13 mouse cellular contexts compared by ENCODE assay signal in genomic region chrX:57403651-57404050, GRCm38 (mm10). TPM values are rescaled to one million over a fixed set of nuclear protein-coding genes. Genes with fewer than 3 reads are reported as not detected.
DNase-seq lines count a peak whose midpoint lies in the region; ATAC-seq and TF ChIP-seq lines count a peak whose summit lies in the region.
"Had no signal": no experiment of that assay in that cellular context is flagged by ENCODE, and none has a peak within 500 bp of the region (broad histone marks: within the 10 kb centered on the region; RNA-seq: fewer than 3 reads in every experiment).

No protein-coding gene starts in this region.

- no peak overlapping the region for H3K4me2 ChIP-seq in heart, embryonic 12.5 days
- H3K4me2 ChIP-seq: limb, embryonic 12.5 days had no signal

- peak; percentile 58 for TF ChIP-seq CTCF in heart, adult 2 months (IDR thresholded peaks at IDR 0.05)

- no peaks in the 10 kb centered on the region for H3K27me3 ChIP-seq in heart, adult 2 months (ENCODE audit: control insufficient read depth, insufficient read depth, low read length)
- H3K27me3 ChIP-seq in heart, embryonic 12.5 days (replicated peaks), result no peaks in the 10 kb centered on the region
- H3K27me3 ChIP-seq: limb, embryonic 12.5 days had no signal

- no peak overlapping the region for H3K27ac ChIP-seq in heart, adult 2 months
- no peak overlapping the region for H3K27ac ChIP-seq in heart, embryonic 12.5 days (ENCODE audit: poor library complexity, severe bottlenecking)
- H3K27ac ChIP-seq: limb, embryonic 12.5 days had no signal

- no peaks in the 10 kb centered on the region for H3K9me3 ChIP-seq in heart, embryonic 12.5 days (replicated peaks)
- H3K9me3 ChIP-seq: limb, embryonic 12.5 days had no signal

- H3K4me1 ChIP-seq in heart, adult 2 months (ENCODE audit: control insufficient read depth, insufficient read depth, low read length), result no peaks in the 10 kb centered on the region
- H3K4me1 ChIP-seq in heart, embryonic 12.5 days (replicated peaks), result no peaks in the 10 kb centered on the region
- H3K4me1 ChIP-seq: limb, embryonic 12.5 days had no signal

- H3K36me3 ChIP-seq in heart, adult 2 months (ENCODE audit: control insufficient read depth, insufficient read depth, low read length), result no peaks in the 10 kb centered on the region
- H3K36me3 ChIP-seq in heart, embryonic 12.5 days, result no peaks in the 10 kb centered on the region
- H3K36me3 ChIP-seq: limb, embryonic 12.5 days had no signal

- DNase-seq in heart, adult 2 months, result no peak
- peak; percentile 32 for DNase-seq in thymus, postnatal 0 days (ENCODE audit: low spot score)
- no peak for DNase-seq in thymus, adult 18-20 months
- peak; percentile 12 for DNase-seq in embryo, embryonic 11 days
- no peak for DNase-seq in right cerebral cortex, postnatal 25 days
- DNase-seq in c-Kit-positive CD71-positive TER-119-positive erythroid progenitor cells, embryonic 14.5 days (ENCODE audit: low spot score), result no peak
- no peak for DNase-seq in kidney, postnatal 36 days
- DNase-seq: cerebellum, adult 9-11 months; gastrocnemius, postnatal 14 days had no signal

- TF ChIP-seq EP300 in heart, adult 2 months (IDR thresholded peaks at IDR 0.05; ENCODE audit: insufficient read depth, low read depth, low read length), result no peak

- no peak for TF ChIP-seq POLR2A in heart, adult 2 months (IDR thresholded peaks at IDR 0.05; ENCODE audit: insufficient read depth, low read depth, low read length)

- H3K9ac ChIP-seq in heart, adult 2 months (ENCODE audit: low read depth, low read length), result no peak overlapping the region
- H3K9ac ChIP-seq in heart, embryonic 12.5 days, result no peak overlapping the region
- H3K9ac ChIP-seq: limb, embryonic 12.5 days had no signal

- no peaks in the 10 kb centered on the region for H3K79me2 ChIP-seq in heart, adult 2 months (replicated peaks; ENCODE audit: control insufficient read depth, insufficient read depth, low read length)

- intact Hi-C loops in heart, adult 2 months (cut with DNase I), result no loop called here

- ATAC-seq in heart, embryonic 12.5 days (ENCODE audit: insufficient number of reproducible peaks, low FRiP score), result no peak

- H3K4me3 ChIP-seq in heart, adult 2 months, result no peak overlapping the region
- H3K4me3 ChIP-seq in heart, embryonic 12.5 days, result no peak overlapping the region
- H3K4me3 ChIP-seq: limb, embryonic 12.5 days; myocyte had no signal

RNA-seq across cellular contexts. Expression of gene Gm364, which starts 5.3 kb away (rescaled TPM):
- total RNA-seq in heart, adult 2 months (2021), result not detected
- not detected in 2 replicates for polyA plus RNA-seq in heart, adult 2 months (2012; rRNA removed)
- polyA plus RNA-seq in heart, embryonic 12.5 days (2016; fragmentation: Nextera tagmentation; extraction: Ambion mirVana), result not detected in 2 replicates
- 0.10 TPM in 1 of 2 replicates, not detected in the other for polyA plus RNA-seq in thymus, postnatal 0 days (2015; fragmentation: Nextera tagmentation; extraction: Ambion mirVana)
- total RNA-seq: gastrocnemius, postnatal 14 days had no signal
- polyA plus RNA-seq: intestine, embryonic 14.5 days; limb, embryonic 12.5 days had no signal

RNA-seq across cellular contexts. Expression of gene Rbmx, which starts 10.8 kb away (rescaled TPM):
- 10 to 100 TPM; 19.7 to 22.6 TPM for total RNA-seq in heart, adult 2 months (2021)
- polyA plus RNA-seq in heart, adult 2 months (2012; rRNA removed), result 16.6 and 26.0 TPM in 2 replicates
- polyA plus RNA-seq in heart, embryonic 12.5 days (2016; fragmentation: Nextera tagmentation; extraction: Ambion mirVana), result 87.5 and 93.0 TPM in 2 replicates
- polyA plus RNA-seq in thymus, postnatal 0 days (2015; fragmentation: Nextera tagmentation; extraction: Ambion mirVana), result 145 and 149 TPM in 2 replicates

Comparison
In these comparisons a context has a peak if more than half of its experiments do, and no peak if none do; other contexts are left out.
1. DNase-seq: peak in thymus, postnatal 0 days (single experiment) and embryo, embryonic 11 days (single experiment); none in heart, adult 2 months (0 of 2), thymus, adult 18-20 months (0 of 2), right cerebral cortex, postnatal 25 days (single experiment), c-Kit-positive CD71-positive TER-119-positive erythroid progenitor cells, embryonic 14.5 days (single experiment) and kidney, postnatal 36 days (0 of 2).